ENCODE assay signal across 17 mouse cellular contexts in the genomic region with DNA sequence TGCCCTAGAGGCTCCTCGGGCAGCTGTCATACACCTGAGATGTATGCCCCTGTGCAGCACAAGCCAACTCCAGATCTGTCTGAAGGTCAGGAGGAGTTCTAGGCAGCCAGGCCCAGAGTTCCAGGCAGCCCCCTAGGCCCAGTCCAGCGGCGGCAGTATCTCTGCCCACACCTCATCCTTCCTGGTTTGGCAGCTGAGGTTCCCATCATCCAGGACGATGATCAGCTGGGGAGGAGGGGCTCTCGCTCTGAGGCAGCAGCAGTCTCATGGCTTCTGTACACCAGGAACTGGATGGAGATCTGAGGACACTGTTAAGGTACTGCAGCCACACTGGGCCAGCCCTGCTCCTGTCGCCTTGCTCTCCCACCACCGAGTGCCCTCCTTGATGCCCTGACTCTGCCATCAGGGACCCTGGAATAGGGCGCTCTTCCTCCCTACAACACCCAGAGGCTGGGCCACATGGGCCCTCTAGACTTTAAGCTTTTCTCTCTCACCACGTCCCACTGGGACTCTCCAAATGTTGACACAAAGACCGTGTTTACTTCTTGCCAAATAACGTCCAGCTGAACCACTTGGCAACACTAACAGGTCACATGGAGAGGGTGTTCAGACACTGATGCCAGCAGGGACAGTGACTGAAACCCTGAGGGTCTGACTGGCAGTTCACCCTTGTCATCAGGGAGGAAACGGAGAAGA. TPM values are rescaled to one million over a fixed set of nuclear protein-coding genes. Genes with fewer than 3 reads are reported as not detected.
A peak's percentile ranks its signal among the peaks of the same experiment; 100 is the strongest.
DNase-seq lines count a peak whose midpoint lies in the region; ATAC-seq and TF ChIP-seq lines count a peak whose summit lies in the region.
"Had no signal": no experiment of that assay in that cellular context is flagged by ENCODE, and none has a peak within 500 bp of the region (broad histone marks: within the 10 kb centered on the region; RNA-seq: fewer than 3 reads in every experiment).

No protein-coding gene starts in this region.

- H3K4me1 ChIP-seq in midbrain, postnatal 0 days (ENCODE audit: insufficient read depth, low read length) = no peaks in the 10 kb centered on the region
- H3K4me1 ChIP-seq in midbrain, embryonic 11.5 days (ENCODE audit: control insufficient read depth, insufficient read depth, low read length) = no peaks in the 10 kb centered on the region
- 0 out of 2 replicates have a peak, but pooled peaks cover 4% of the 10 kb centered on the region for H3K4me1 ChIP-seq in lung, embryonic 15.5 days
- no peaks in the 10 kb centered on the region for H3K4me1 ChIP-seq in intestine, embryonic 16.5 days (ENCODE audit: control insufficient read depth, insufficient read depth, low read length)
- H3K4me1 ChIP-seq in midbrain, embryonic 10.5 days = no peaks in the 10 kb centered on the region
- H3K4me1 ChIP-seq: forebrain, embryonic 12.5 days; heart, embryonic 15.5 days; hindbrain, embryonic 10.5 days; intestine, embryonic 15.5 days; neural tube, embryonic 13.5 days had no signal

- TF ChIP-seq CTCF in midbrain, postnatal 0 days (IDR thresholded peaks at IDR 0.05) = no peak

- H3K4me2 ChIP-seq in midbrain, postnatal 0 days (ENCODE audit: low read depth, low read length, poor library complexity, severe bottlenecking) = no peak overlapping the region
- no peak overlapping the region for H3K4me2 ChIP-seq in midbrain, embryonic 11.5 days
- H3K4me2 ChIP-seq in lung, embryonic 15.5 days = no peak overlapping the region
- no peak overlapping the region for H3K4me2 ChIP-seq in intestine, embryonic 16.5 days (ENCODE audit: low read depth, low read length)
- H3K4me2 ChIP-seq: embryonic facial prominence, embryonic 15.5 days; forebrain, embryonic 12.5 days; heart, embryonic 15.5 days; intestine, embryonic 15.5 days; neural tube, embryonic 13.5 days had no signal

- H3K27me3 ChIP-seq in midbrain, postnatal 0 days (ENCODE audit: insufficient read depth, low read length) = no peaks in the 10 kb centered on the region
- no peaks in the 10 kb centered on the region for H3K27me3 ChIP-seq in midbrain, embryonic 11.5 days (ENCODE audit: control insufficient read depth, insufficient read depth, low read length)
- no peaks in the 10 kb centered on the region for H3K27me3 ChIP-seq in lung, embryonic 15.5 days
- H3K27me3 ChIP-seq in intestine, embryonic 16.5 days (replicated peaks; ENCODE audit: control insufficient read depth, insufficient read depth, low read length) = no peaks in the 10 kb centered on the region
- no peaks in the 10 kb centered on the region for H3K27me3 ChIP-seq in midbrain, embryonic 10.5 days (ENCODE audit: low read depth, poor library complexity, severe bottlenecking)
- H3K27me3 ChIP-seq: embryonic facial prominence, embryonic 15.5 days; forebrain, embryonic 12.5 days; heart, embryonic 15.5 days; intestine, embryonic 15.5 days; neural tube, embryonic 13.5 days had no signal

- 83% methylated on average over 12 of the region's 12 CpGs for WGBS in midbrain, postnatal 0 days
- 89% methylated on average over 12 of the region's 12 CpGs for WGBS in midbrain, embryonic 11.5 days
- 49% methylated on average over 12 of the region's 12 CpGs for WGBS in lung, embryonic 15.5 days
- WGBS in intestine, embryonic 16.5 days = 77% methylated on average over 12 of the region's 12 CpGs
- WGBS in midbrain, embryonic 10.5 days = 88% methylated on average over 12 of the region's 12 CpGs

- ATAC-seq in midbrain, postnatal 0 days (ENCODE audit: low FRiP score) = no peak
- no peak for ATAC-seq in midbrain, embryonic 11.5 days (ENCODE audit: low FRiP score)
- peak; percentile 47; the same call in 1 of the 2 replicates for ATAC-seq in lung, embryonic 15.5 days (ENCODE audit: borderline replicate concordance, extremely low read depth, low FRiP score, low TSS enrichment)
- no peak for ATAC-seq in intestine, embryonic 16.5 days
- ATAC-seq: intestine, embryonic 15.5 days had no signal

- DNase-seq in cerebellum, adult 8-10 months = peak; percentile 18
- DNase-seq in cerebellum, adult 9-10 months = no peak
- DNase-seq in midbrain, postnatal 0 days (ENCODE audit: low spot score) = peak; percentile 51
- no peak for DNase-seq in midbrain, embryonic 11.5 days (ENCODE audit: low spot score, missing footprints)
- peak; percentile 45 for DNase-seq in telencephalon, adult 2 months (ENCODE audit: low read depth, low spot score)
- no peak for DNase-seq in midbrain, embryonic 10.5 days (ENCODE audit: low spot score)
- DNase-seq: adrenal gland, postnatal 14 days; kidney, postnatal 14 days; layer of hippocampus, adult 9-11 months had no signal

- H3K9ac ChIP-seq in midbrain, postnatal 0 days (replicated peaks; ENCODE audit: low read length, poor library complexity, severe bottlenecking) = no peak overlapping the region
- no peak overlapping the region for H3K9ac ChIP-seq in midbrain, embryonic 11.5 days (ENCODE audit: low read length)
- H3K9ac ChIP-seq in lung, embryonic 15.5 days = no peak overlapping the region
- no peak overlapping the region for H3K9ac ChIP-seq in intestine, embryonic 16.5 days (ENCODE audit: low read depth, low read length)
- H3K9ac ChIP-seq: embryonic facial prominence, embryonic 15.5 days; forebrain, embryonic 12.5 days; heart, embryonic 15.5 days; intestine, embryonic 15.5 days; neural tube, embryonic 13.5 days had no signal

- no peak overlapping the region for H3K27ac ChIP-seq in midbrain, postnatal 0 days (ENCODE audit: low read depth, low read length)
- H3K27ac ChIP-seq in midbrain, embryonic 11.5 days (ENCODE audit: low read depth, low read length) = no peak overlapping the region
- no peak overlapping the region for H3K27ac ChIP-seq in lung, embryonic 15.5 days
- no peak overlapping the region for H3K27ac ChIP-seq in intestine, embryonic 16.5 days (ENCODE audit: low read length)
- H3K27ac ChIP-seq in midbrain, embryonic 10.5 days (replicated peaks) = no peak overlapping the region
- H3K27ac ChIP-seq: embryonic facial prominence, embryonic 15.5 days; forebrain, embryonic 12.5 days; heart, embryonic 15.5 days; hindbrain, embryonic 10.5 days; intestine, embryonic 15.5 days; neural tube, embryonic 13.5 days had no signal

- no peaks in the 10 kb centered on the region for H3K9me3 ChIP-seq in midbrain, postnatal 0 days (ENCODE audit: low read length)
- no peaks in the 10 kb centered on the region for H3K9me3 ChIP-seq in midbrain, embryonic 11.5 days (ENCODE audit: control insufficient read depth, low read length)
- no peaks in the 10 kb centered on the region for H3K9me3 ChIP-seq in lung, embryonic 15.5 days
- no peaks in the 10 kb centered on the region for H3K9me3 ChIP-seq in intestine, embryonic 16.5 days (ENCODE audit: control insufficient read depth, low read length)
- no peaks in the 10 kb centered on the region for H3K9me3 ChIP-seq in midbrain, embryonic 10.5 days (replicated peaks)
- H3K9me3 ChIP-seq: embryonic facial prominence, embryonic 15.5 days; forebrain, embryonic 12.5 days; heart, embryonic 15.5 days; hindbrain, embryonic 10.5 days; intestine, embryonic 15.5 days; neural tube, embryonic 13.5 days had no signal

- no peak overlapping the region for H3K4me3 ChIP-seq in midbrain, postnatal 0 days (ENCODE audit: low read depth, low read length)
- H3K4me3 ChIP-seq in midbrain, embryonic 11.5 days (ENCODE audit: low read depth, low read length) = no peak overlapping the region
- H3K4me3 ChIP-seq in lung, embryonic 15.5 days = no peak overlapping the region
- no peak overlapping the region for H3K4me3 ChIP-seq in intestine, embryonic 16.5 days (ENCODE audit: low read length)
- no peak overlapping the region for H3K4me3 ChIP-seq in midbrain, embryonic 10.5 days
- H3K4me3 ChIP-seq: embryonic facial prominence, embryonic 15.5 days; forebrain, embryonic 12.5 days; heart, embryonic 15.5 days; hindbrain, embryonic 10.5 days; intestine, embryonic 15.5 days; neural tube, embryonic 13.5 days had no signal

- H3K36me3 ChIP-seq in midbrain, postnatal 0 days (ENCODE audit: insufficient read depth, low read length) = peaks cover 46% of the 10 kb centered on the region
- no peaks in the 10 kb centered on the region for H3K36me3 ChIP-seq in midbrain, embryonic 11.5 days (ENCODE audit: control insufficient read depth, insufficient read depth, low read length)
- H3K36me3 ChIP-seq in lung, embryonic 15.5 days = peaks cover 7% of the 10 kb centered on the region; the same call in 1 of the 2 replicates
- no peaks in the 10 kb centered on the region for H3K36me3 ChIP-seq in intestine, embryonic 16.5 days (ENCODE audit: control insufficient read depth, insufficient read depth, low read length)
- peaks cover 31% of the 10 kb centered on the region for H3K36me3 ChIP-seq in midbrain, embryonic 10.5 days

RNA-seq across cellular contexts. Expression of a gene that starts 11.7 kb away (rescaled TPM):
- total RNA-seq in midbrain, postnatal 0 days (2014; rRNA removed) = 19.3 and 26.5 TPM in 2 replicates
- polyA plus RNA-seq in midbrain, postnatal 0 days (2015; fragmentation: Nextera tagmentation; extraction: Ambion mirVana) = 10.9 and 15.2 TPM in 2 replicates
- polyA plus RNA-seq in midbrain, embryonic 11.5 days (2014; fragmentation: Nextera tagmentation; extraction: Ambion mirVana) = 12.7 and 12.9 TPM in 2 replicates
- polyA plus RNA-seq in lung, embryonic 15.5 days (2015; fragmentation: Nextera tagmentation; extraction: Ambion mirVana) = 11.0 and 12.0 TPM in 2 replicates
- polyA plus RNA-seq in intestine, embryonic 16.5 days (2015; fragmentation: Nextera tagmentation; extraction: Ambion mirVana) = 32.8 and 37.4 TPM in 2 replicates
- polyA plus RNA-seq in midbrain, embryonic 10.5 days (2016; fragmentation: Nextera tagmentation; extraction: Ambion mirVana) = 15.9 and 16.1 TPM in 2 replicates

RNA-seq across cellular contexts. Expression of a gene that starts 11.7 kb away (rescaled TPM):
- total RNA-seq in midbrain, postnatal 0 days (2014; rRNA removed) = 45.0 and 65.4 TPM in 2 replicates
- 64.4 and 65.6 TPM in 2 replicates for polyA plus RNA-seq in midbrain, postnatal 0 days (2015; fragmentation: Nextera tagmentation; extraction: Ambion mirVana)
- 71.6 and 78.5 TPM in 2 replicates for polyA plus RNA-seq in midbrain, embryonic 11.5 days (2014; fragmentation: Nextera tagmentation; extraction: Ambion mirVana)
- 101 and 103 TPM in 2 replicates for polyA plus RNA-seq in lung, embryonic 15.5 days (2015; fragmentation: Nextera tagmentation; extraction: Ambion mirVana)
- polyA plus RNA-seq in intestine, embryonic 16.5 days (2015; fragmentation: Nextera tagmentation; extraction: Ambion mirVana) = 243 and 247 TPM in 2 replicates
- polyA plus RNA-seq in midbrain, embryonic 10.5 days (2016; fragmentation: Nextera tagmentation; extraction: Ambion mirVana) = 99.7 and 103 TPM in 2 replicates

RNA-seq across cellular contexts. Expression of a gene that starts 53.6 kb away (rescaled TPM):
- 32.0 and 36.1 TPM in 2 replicates for total RNA-seq in midbrain, postnatal 0 days (2014; rRNA removed)
- polyA plus RNA-seq in midbrain, postnatal 0 days (2015; fragmentation: Nextera tagmentation; extraction: Ambion mirVana) = 68.3 and 75.0 TPM in 2 replicates
- polyA plus RNA-seq in midbrain, embryonic 11.5 days (2014; fragmentation: Nextera tagmentation; extraction: Ambion mirVana) = 114 and 122 TPM in 2 replicates
- polyA plus RNA-seq in lung, embryonic 15.5 days (2015; fragmentation: Nextera tagmentation; extraction: Ambion mirVana) = 117 and 118 TPM in 2 replicates
- polyA plus RNA-seq in intestine, embryonic 16.5 days (2015; fragmentation: Nextera tagmentation; extraction: Ambion mirVana) = 92.4 and 109 TPM in 2 replicates
- polyA plus RNA-seq in midbrain, embryonic 10.5 days (2016; fragmentation: Nextera tagmentation; extraction: Ambion mirVana) = 144 and 166 TPM in 2 replicates

RNA-seq across cellular contexts. Expression of a gene that starts 53.6 kb away (rescaled TPM):
- 70.3 and 78.3 TPM in 2 replicates for total RNA-seq in midbrain, postnatal 0 days (2014; rRNA removed)
- polyA plus RNA-seq in midbrain, postnatal 0 days (2015; fragmentation: Nextera tagmentation; extraction: Ambion mirVana) = 49.3 and 50.3 TPM in 2 replicates
- 18.1 and 18.8 TPM in 2 replicates for polyA plus RNA-seq in midbrain, embryonic 11.5 days (2014; fragmentation: Nextera tagmentation; extraction: Ambion mirVana)
- 31.9 and 33.6 TPM in 2 replicates for polyA plus RNA-seq in lung, embryonic 15.5 days (2015; fragmentation: Nextera tagmentation; extraction: Ambion mirVana)
- 16.7 and 18.0 TPM in 2 replicates for polyA plus RNA-seq in intestine, embryonic 16.5 days (2015; fragmentation: Nextera tagmentation; extraction: Ambion mirVana)
- polyA plus RNA-seq in midbrain, embryonic 10.5 days (2016; fragmentation: Nextera tagmentation; extraction: Ambion mirVana) = 32.3 and 38.5 TPM in 2 replicates

RNA-seq across cellular contexts. Expression of a gene that starts 53.6 kb away (rescaled TPM):
- 164 and 176 TPM in 2 replicates for total RNA-seq in midbrain, postnatal 0 days (2014; rRNA removed)
- 59.8 and 63.6 TPM in 2 replicates for polyA plus RNA-seq in midbrain, postnatal 0 days (2015; fragmentation: Nextera tagmentation; extraction: Ambion mirVana)
- polyA plus RNA-seq in midbrain, embryonic 11.5 days (2014; fragmentation: Nextera tagmentation; extraction: Ambion mirVana) = 63.6 and 79.2 TPM in 2 replicates
- polyA plus RNA-seq in lung, embryonic 15.5 days (2015; fragmentation: Nextera tagmentation; extraction: Ambion mirVana) = 64.5 and 68.4 TPM in 2 replicates
- polyA plus RNA-seq in intestine, embryonic 16.5 days (2015; fragmentation: Nextera tagmentation; extraction: Ambion mirVana) = 43.7 and 44.8 TPM in 2 replicates
- polyA plus RNA-seq in midbrain, embryonic 10.5 days (2016; fragmentation: Nextera tagmentation; extraction: Ambion mirVana) = 51.8 and 54.8 TPM in 2 replicates

Comparison
In these comparisons a context has a peak if more than half of its experiments do, and no peak if none do; other contexts are left out.
1. DNase-seq: peak in cerebellum, adult 8-10 months (single experiment), midbrain, postnatal 0 days (single experiment) and telencephalon, adult 2 months (single experiment); none in cerebellum, adult 9-10 months (single experiment), midbrain, embryonic 11.5 days (single experiment) and midbrain, embryonic 10.5 days (single experiment).